Mouse (Mus musculus): ENCODE data around the gene Mllt11. TPM values are rescaled to one million over a fixed set of nuclear protein-coding genes. Genes with fewer than 3 reads are reported as not detected.

Mllt11 gene
- 10 to 100 TPM; 48.5 to 63.2 TPM for total RNA-seq (2021)
- long read RNA-seq, experiment 1, transcript Mllt11-201 (2 exons, 1,923 nt), result major isoform, 128 of 133 reads
- long read RNA-seq, experiment 1, partial matches to known transcripts, result 0 of 133 reads
- long read RNA-seq, experiment 1, other reads (novel, unspliced or antisense), result 5 of 133 reads
- long read RNA-seq, experiment 2, transcript Mllt11-201 (2 exons, 1,923 nt), result major isoform, 109 of 117 reads
- long read RNA-seq, experiment 2, partial matches to known transcripts, result 0 of 117 reads
- long read RNA-seq, experiment 2, other reads (novel, unspliced or antisense), result 8 of 117 reads

DNA sequence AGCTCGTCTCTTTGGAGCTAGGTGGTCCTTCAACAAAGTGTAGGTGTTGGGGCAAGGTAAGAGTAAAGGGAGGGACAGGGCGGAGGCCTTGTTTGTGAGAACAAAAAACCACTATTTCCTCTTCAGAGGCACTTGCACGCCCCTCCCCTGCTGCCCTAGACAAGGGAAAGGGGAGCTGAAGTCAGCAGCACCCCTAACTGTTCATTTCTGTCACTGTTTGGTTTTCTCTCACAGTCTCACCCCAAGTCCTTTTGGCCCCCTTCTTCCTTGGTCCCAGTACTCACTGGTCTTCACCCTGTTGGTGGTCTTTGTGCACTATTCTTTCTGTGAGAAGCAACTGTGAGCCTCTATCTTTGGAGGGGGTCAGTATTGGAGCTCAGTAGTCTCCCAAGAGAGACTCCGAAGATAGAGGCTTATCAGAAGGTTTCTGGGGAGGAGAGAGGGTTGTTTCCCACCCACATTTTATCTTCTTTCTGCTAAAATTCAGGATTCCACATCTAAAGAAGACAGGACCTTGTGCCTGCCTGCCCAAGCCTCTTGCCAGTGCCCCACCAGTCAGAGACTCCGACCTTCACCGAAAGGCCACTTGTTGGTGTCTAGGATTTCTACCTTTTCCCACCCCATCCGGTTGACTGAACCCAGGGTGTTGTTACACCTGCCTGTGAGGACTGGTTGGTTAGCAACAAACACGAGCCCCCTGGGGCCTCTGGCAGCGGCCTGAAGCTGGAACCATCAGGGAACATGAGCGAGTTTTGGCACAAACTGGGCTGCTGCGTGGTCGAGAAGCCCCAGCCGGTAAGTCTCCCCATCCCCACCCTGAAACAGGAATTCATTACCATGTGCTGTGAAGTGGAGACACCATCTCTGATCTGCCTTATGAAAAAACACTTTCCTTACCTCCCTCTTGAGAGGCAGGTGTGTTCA, at the start of gene Mllt11:
Gene Mllt11 (minus strand): TSS at position 874 of the 924 bp plus-strand sequence.
- intact Hi-C loops (cut with DNase I), result no loop called here
- DNase-seq, result no peak

DNA sequence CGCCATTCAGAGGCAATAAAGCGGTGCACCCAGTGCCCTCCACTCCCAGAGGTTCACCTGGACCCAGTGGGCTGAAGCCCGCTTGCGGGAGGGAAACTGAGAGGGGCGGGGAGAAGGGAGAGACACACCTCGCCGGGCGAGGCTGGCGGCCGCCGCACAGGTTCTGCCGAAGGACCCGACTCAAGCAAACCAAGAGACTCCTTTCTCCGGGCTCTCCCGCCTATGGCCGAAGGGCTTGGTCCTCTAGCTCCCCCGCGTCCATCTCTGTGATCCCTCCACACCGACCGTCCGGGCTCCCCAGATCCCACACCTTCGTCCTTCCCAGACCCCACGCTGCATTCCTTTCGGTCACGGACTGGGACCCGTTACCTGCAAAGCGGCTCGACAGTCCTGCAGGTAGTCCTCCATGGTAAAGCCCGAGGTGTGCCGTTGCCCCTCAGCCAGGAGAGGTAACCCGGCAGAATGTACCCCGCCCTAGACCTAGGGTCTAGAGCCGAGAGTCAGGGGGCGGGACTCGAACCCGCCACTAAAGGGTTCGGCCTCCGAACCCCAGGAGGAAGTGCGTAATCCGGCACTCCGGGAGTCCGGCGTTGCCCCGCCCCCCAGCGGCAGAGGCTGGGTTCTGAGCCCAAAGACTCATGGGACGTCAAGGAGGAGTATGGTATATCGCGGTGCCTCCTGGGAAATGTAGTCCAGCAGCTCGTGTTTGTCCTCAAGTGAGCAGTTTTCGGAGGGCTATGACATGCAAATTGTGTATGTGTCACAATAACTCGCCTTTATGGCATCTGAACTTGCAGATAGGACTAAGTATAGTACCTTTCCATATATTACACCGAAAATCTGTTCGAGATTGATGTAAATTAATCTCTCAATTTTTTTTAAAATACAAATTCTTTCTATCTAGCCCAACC, 49.5 kb upstream of the Mllt11 start, which contains the start of the genes Mindy1 and Prune1:
Gene Mindy1 (plus strand): TSS at position 130 of the 911 bp plus-strand sequence.
Gene Prune1 (minus strand): TSS at position 861 of the 911 bp plus-strand sequence.
- DNase-seq, result peak; percentile 94 to 98
- intact Hi-C loops (cut with DNase I), result loop anchor here (5.0 kb wide), 1 partner anchor 36 kb away; no protein-coding TSS in a partner anchor

DNA sequence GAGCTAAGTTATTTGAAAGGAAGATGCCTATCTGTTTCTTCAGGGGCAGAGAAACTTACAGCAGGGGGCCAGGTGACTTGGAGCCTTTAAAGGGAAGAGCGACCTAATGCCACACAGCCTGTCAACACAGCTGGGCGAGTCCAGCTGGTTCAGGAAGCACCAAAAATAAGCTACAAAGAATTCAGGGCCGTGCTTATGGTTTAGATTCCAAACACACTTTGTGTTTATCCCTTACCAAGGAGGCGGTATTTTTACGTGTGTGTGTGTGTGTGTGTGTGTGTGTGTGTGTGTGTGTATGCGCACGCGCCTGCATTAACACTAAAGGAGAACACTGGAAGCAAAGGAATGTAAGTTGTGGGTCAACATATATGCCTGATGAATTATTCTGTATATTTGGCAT, 48.8 kb upstream of the Mllt11 start:
- intact Hi-C loops (cut with DNase I), result loop anchor here (5.0 kb wide), 1 partner anchor 37 kb away; no protein-coding TSS in a partner anchor
- DNase-seq, result no peak

DNA sequence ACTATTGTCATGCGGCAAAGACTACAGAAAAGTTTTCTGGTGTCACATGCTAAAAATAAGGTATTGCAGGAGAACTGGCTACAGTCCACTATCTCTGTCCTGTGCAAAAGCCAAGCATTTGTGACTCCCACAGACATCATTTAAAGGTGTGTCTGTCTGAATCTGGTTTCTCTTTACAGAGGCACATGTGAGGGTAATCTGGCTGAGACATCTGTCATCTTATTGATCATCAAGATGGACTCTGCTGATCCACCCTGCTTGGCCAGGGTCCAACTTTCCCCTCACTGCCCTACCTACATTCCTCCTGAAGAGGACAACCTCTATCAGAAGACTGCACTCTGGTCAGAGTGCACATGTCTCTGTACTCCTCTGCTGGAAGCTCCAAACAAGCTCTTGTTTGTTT, 45.2 kb upstream of the Mllt11 start:
- intact Hi-C loops (cut with DNase I), result no loop called here
- no peak for DNase-seq

DNA sequence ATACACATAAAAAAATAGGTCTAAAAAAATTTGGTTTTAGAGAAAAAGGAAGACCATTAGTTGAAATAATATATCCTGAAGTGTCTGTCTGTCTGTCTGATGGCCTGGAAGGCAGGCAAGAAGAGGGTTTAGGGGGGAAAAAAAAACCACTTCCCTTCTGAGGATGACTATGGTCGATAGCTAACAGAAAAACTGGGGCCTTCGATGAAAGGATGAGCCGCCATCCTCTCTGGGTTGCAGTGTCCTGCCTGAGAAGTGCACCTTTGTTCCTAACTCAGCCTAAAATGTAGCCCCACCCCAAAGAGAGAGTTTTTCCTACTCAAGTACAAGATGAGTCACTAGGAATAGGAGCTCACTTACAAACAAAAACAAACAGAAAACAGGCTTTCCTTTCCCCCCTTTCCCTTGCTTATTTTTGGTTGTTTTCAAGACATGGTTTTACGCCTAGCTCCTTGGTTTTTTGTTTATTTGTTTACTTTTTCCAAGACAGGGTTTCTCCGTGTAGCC, 44.5 kb upstream of the Mllt11 start:
- no peak for DNase-seq
- intact Hi-C loops (cut with DNase I), result no loop called here

DNA sequence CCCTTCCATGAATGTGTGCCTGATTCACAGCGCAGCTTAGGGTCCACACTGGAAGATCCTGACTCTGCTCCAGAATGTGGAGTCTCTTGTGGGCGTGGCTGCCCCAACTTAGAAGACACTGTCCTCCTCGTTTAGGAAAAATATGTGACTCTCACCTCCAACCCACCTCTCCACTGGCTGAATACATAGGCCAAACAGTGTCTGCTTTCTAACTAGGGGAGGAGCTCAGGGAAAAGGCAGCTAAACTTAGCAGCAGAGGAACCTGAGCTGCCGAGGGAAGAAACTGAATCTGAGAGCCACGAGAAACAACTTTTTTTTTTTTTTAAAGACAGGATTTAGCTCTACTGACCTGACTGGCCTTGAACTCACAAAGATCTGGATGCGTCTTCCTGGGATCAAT, 43.2 kb upstream of the Mllt11 start:
- intact Hi-C loops (cut with DNase I), result no loop called here
- DNase-seq, result no peak

DNA sequence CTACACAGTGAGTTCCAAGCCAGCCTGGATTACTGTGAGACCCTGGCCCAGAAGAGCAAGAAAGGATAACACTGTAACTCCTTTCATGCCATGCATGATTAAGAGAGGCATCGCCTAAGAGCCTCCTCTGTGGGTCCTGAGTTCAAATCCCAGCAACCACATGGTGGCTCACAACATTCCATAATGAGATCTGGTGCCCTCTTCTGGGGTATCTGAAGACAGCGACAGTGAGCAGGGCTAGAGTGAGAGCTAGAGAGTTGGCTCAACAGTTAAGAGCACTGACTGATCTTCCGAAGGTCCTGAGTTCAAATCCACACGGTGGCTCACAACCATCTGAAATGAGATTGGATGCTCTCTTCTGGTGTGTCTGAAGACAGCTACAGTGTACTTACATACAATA, 42.5 kb upstream of the Mllt11 start:
- no peak for DNase-seq
- intact Hi-C loops (cut with DNase I), result no loop called here

DNA sequence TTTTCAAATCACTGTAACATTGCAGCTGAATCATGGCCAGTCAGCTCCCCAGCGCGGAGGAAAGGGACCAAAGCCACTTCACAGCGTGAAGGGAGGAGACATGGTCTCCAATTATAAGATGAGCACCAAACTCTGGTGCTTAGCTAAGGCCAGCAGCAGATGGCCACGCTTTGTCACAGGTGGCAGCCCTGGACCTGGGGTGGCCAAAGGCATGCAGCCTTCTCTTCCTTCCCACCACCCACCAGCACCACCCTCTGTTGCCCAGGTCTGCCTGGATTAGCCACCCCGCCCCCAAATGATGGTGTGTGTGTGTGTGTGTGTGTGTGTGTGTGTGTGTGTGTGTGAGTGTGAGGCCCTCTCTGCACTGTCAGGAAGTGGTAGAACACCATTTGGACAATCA, 41.5 kb upstream of the Mllt11 start:
- intact Hi-C loops (cut with DNase I), result no loop called here

DNA sequence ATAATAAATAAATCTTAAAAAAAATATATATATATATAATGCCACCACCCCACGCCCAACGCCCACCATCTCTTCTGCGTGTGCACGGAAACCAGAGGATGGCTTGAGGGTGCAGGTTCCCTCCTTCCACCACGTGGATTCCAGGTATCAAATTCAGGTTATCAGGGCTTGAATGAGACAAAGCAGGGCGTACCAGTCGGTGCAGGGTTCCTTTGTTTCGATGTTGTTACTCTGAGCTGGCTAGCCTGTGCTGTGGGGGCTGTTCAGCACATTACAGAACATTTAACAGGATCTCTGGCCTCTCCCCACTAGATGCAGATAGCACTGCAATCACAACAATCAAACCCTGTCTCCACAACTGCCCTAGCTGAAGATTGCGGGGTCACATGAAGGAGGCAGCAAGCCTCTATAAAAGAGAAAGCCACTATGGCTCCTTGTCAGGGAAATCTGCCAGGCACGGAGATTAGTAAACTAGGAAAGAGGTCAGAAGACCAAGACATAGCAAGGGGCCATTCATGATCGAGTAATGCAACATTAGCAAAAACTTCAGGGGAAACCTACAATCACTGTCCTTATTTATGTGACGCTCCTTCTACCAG, 38.9 kb upstream of the Mllt11 start:
- no peak for DNase-seq
- intact Hi-C loops (cut with DNase I), result no loop called here

More for the DNA sequence above, 41.5 kb upstream of the Mllt11 start:
- no peak for DNase-seq

DNA sequence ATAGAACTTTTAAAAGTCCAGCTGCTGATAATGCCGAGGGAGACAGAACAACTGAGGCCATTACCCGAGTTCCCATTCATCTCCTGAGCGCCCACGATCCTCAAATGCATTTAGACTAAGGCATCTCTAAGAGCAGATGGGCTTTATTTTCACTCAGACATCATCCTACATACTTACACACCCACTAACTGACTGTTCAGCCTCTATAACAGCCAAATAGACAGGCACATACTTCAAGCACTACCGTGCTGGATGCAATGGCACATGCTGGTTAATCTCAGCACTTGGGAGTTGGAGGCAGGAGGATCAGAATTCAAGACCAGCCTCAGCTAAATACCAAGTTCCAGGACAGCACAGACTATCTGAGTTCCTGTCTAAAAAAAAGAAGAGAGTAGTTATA, 37.8 kb upstream of the Mllt11 start:
- DNase-seq, result no peak
- intact Hi-C loops (cut with DNase I), result no loop called here

DNA sequence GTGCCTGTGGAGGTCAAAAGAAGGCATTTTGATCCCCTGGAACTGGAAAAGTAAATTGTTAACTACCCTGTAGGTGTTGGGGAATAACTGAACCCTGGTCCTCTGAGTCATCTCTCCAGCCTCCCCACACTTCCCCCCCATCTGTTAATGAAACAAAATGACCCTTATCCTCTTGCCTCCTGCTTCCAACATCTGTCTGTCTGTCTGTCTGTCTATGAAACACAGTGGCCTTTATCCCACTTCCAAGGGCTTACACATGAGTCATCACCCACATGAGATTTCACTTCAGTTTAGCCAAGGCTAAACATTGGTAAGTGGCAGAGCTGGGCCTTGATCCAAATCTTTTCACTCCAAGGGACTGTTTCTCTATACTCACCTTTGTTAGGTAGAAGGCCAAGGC, 35.9 kb upstream of the Mllt11 start:
- intact Hi-C loops (cut with DNase I), result no loop called here
- no peak for DNase-seq

DNA sequence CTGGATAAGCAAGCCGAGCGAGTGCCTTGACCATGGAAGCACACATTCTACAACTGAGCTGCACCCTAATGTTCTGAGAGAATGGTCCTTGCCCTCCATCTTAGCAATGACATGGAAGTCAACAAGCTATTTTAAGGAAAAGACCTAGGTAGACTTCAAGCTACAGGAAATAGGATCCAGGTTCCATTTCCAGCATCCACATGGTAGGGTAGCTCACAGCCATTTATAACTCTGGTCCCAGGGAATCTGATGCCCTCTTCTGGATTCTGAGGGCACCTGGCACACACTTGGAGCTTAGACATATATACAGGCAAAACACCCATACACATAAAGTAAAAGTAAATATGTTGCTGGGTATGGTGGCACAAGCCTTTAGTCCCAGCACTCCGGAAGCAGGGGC, 34.1 kb upstream of the Mllt11 start:
- intact Hi-C loops (cut with DNase I), result no loop called here
- DNase-seq, result no peak

DNA sequence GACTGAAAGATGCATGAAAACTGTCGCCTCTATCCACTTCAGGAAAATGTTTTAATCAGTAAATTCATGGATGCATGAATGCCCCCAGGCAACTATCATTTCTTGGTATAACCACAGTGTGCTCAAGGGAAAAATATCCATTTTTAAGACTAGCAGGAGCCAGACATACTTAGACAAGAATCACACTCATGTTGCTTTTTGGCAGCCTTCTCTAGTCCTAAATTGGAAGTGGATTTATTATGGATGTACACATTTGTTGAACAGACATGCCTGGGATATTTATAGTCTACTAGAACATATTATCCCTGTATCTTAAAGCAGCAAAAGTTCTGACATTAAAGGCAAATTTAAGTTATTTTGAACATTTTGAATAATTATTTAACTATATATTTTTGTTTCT, 32.8 kb upstream of the Mllt11 start:
- intact Hi-C loops (cut with DNase I), result loop anchor here (5.0 kb wide), 2 partner anchors 42 to 122 kb away; partner anchors contain the start of gene Tnfaip8l2

DNA sequence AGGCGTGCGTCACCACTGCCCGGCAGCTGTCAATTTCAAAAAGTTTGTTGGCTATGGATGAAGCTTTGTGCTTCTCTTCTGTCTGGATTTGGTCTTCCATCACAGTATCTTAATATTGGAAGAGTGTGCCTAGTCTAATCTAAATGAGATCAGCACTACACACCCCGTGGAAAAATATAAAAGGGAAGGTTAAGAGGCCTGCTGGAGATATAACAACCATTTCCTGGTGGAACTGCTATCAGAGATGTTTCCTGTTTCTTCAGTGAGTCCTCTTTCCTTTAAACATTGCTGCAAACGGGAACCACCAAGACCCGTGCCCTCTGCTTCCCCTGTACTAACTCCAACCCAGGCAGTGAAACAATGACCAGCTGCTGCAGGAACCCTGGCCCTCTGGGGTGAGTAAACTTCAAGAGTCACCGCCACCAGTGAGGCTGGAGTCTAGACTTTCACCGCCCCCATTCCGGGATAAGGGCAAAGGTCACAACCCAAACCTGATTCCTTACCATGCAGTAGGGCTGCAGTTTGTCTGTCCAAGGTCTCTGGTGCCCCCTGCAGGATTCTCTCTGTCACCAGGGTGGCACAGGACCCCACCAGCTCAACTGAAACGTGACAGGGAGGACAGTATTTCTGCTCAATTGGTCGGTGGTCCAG, 31.2 kb upstream of the Mllt11 start:
- intact Hi-C loops (cut with DNase I), result loop anchor here (5.0 kb wide), 2 partner anchors 41 to 121 kb away; partner anchors contain the start of gene Tnfaip8l2
- peak; percentile 69 to 73 for DNase-seq

More for the DNA sequence above, 32.8 kb upstream of the Mllt11 start:
- DNase-seq, result no peak

DNA sequence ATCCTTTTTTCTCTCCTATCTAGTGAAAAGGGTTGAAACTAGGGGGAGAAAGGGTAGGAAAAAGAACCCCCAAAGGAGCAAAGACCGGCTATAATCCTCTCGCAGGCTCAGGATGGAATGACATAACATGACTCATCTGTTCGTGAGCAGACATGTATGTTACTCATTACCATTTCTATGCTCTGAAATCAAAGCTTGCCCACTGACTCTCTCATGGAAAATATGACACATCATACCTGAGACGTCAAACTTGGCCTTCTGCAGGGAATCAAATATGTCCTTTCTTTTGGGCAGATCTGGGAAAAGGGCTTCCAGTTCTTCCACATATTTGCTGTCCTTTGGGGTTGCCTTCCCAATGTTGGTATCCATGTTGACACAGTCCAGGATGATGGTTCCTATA, 30.0 kb upstream of the Mllt11 start:
- intact Hi-C loops (cut with DNase I), result loop anchor here (5.0 kb wide), 2 partner anchors 40 to 120 kb away; partner anchors contain the start of gene Tnfaip8l2
- DNase-seq, result no peak

DNA sequence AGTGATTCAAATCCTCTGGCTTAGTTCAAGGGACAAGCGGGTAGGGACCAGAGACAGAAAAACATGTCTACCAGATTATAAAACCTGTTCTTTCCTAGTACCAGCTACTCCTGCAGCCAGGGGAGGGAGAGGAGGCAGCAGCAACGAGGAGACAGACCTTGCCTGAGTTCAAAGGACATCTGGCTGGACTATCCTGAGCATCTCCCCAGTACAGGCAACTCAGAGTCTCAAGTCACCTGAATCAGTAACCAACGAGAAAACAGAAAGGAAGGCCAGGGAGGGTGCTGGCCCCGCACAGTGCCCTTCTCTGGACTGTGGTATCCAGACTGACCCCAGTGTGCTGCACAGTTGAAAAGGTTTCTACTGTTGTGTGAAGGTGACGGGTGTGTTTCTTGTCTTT, 25.0 kb upstream of the Mllt11 start:
- intact Hi-C loops (cut with DNase I), result loop anchor here (5.0 to 10.0 kb wide), 2 partner anchors 50 to 202 kb away; no protein-coding TSS in a partner anchor
- no peak for DNase-seq

DNA sequence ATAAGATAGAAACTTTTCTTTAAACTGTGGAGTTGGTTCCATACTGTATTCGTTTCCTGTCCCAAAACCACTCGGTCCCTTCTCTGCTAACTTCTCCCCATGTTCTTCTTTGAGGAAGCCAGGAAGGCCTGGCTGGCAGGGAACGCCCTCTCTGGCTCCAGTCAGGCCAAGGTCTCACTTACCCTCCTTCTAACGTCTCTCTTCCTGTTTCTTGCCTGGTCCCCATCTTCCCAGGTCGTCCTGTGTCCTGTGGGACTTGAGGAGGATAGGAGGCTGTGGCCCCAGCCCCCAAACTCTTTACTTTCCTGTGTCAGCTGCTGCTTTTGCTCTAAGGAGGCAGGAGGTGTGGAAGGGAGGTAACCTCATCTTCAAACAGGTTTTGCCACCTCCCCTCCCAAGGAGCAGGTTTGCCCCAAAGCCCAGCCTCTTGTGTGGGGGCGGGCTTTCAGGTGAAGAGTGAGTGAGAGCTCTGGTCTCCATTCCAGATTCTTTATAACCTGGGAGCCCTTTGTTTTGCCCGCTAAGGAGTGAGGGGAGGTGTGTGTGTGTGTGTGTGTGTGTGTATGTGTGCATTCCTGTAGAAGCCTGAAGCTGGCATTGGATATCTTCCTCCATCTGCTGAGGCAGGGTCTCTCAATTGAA, 18.9 kb upstream of the Mllt11 start, which contains the start of gene Bnipl:
Gene Bnipl (minus strand): TSS at position 411 of the 642 bp plus-strand sequence.
- DNase-seq, result no peak
- intact Hi-C loops (cut with DNase I), result loop anchor here (10.0 kb wide), 1 partner anchor 196 kb away; no protein-coding TSS in a partner anchor

DNA sequence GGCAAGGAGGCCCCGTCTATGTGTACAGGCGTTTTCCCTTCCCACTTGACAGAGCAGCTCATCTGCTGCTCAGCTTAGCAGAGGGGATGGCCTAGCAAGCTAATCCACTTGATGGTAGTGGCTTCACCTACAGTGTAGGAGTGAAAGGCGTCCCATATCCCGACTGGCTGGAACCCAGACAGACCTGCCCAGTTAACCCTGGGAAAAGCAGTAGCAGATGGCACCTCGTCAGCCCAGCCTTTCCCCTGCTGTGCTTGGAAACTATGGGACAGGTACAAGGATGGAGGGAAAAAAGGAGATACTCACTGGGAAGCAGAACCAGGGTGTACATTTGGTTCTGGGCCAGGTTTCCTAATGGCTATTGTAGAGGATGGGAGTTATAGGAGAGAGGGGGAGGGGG, 18.4 kb upstream of the Mllt11 start:
- no peak for DNase-seq
- intact Hi-C loops (cut with DNase I), result loop anchor here (10.0 kb wide), 1 partner anchor 196 kb away; no protein-coding TSS in a partner anchor
